Mouse (Mus musculus) C2C12 (cell line): ENCODE data around the gene Dgkg.

Experiments used
- CEBPB ChIP-seq: IDR thresholded peaks from one replicate; pipeline ENCODE4 v1.6.1; 2011; ENCODE audit warnings: low read depth, mild to moderate bottlenecking, control low read depth, moderate library complexity
- CTCF ChIP-seq: IDR thresholded peaks from one replicate; pipeline ENCODE4 v1.5.1; 2011; ENCODE audit not compliant: control insufficient read depth, insufficient read depth, insufficient read length
- FOSL1 ChIP-seq: IDR thresholded peaks from one replicate; pipeline ENCODE4 v1.8.0; 2011; ENCODE audit warnings: mild to moderate bottlenecking, low read length; ENCODE audit not compliant: poor library complexity, insufficient read depth, severe bottlenecking
- MAX ChIP-seq: IDR thresholded peaks from one replicate; pipeline ENCODE4 v1.6.1; 2011; ENCODE audit warnings: mild to moderate bottlenecking, control low read depth
- MYOD1 ChIP-seq: IDR thresholded peaks from one replicate; pipeline ENCODE4 v1.6.1; 2011; ENCODE audit warnings: low read depth; ENCODE audit not compliant: control insufficient read depth, insufficient read length
- MYOG ChIP-seq: IDR thresholded peaks from one replicate; pipeline ENCODE4 v1.6.1; 2011; ENCODE audit not compliant: control insufficient read depth, insufficient read length; ENCODE audit errors: extremely low read depth
- USF1 ChIP-seq: IDR thresholded peaks from one replicate; pipeline ENCODE4 v1.6.1; 2011; ENCODE audit warnings: low read depth, mild to moderate bottlenecking, control low read depth, moderate library complexity

DNA sequence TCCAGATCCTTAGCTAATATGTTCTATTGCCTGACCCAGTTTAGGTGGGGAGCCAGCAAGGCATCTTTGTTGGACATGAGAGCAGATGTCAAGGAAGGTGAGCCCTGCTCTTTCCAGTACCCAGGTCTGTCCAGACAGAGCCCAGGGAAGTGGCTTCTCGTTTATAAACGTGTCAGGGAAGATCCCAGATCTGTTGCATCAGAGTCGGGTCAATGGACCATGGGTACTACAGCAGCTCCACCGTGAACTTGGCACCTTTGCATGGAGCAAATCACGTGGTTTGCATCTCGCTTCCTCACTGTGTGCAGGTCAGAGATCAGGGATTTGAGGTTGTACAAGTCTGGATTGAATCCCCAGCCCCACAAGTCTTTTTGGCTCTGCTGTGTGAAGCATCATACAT lies 58.3 kb downstream of the Dgkg start:
- TF ChIP-seq CTCF (no peak), MAX (no peak), FOSL1 (no peak), MYOD1 (no peak), USF1 (no peak), MYOG (no peak), CEBPB (no peak)
